Mouse (Mus musculus): ENCODE measurements at regions not wholly inside any gene's neighbourhood (a gene's known extent, or its start where the extent isn't known, plus 50 kb on each side); places are given as distances from the start of the nearest gene placed in this dataset.

- ATAC-seq (replicated peaks; ENCODE audit: low FRiP score, poor library complexity, severe bottlenecking), result no peak
Observed at GRCm38 (mm10) chr14:102925769-102926443, 56.5 kb downstream of the Kctd12 start.

DNA sequence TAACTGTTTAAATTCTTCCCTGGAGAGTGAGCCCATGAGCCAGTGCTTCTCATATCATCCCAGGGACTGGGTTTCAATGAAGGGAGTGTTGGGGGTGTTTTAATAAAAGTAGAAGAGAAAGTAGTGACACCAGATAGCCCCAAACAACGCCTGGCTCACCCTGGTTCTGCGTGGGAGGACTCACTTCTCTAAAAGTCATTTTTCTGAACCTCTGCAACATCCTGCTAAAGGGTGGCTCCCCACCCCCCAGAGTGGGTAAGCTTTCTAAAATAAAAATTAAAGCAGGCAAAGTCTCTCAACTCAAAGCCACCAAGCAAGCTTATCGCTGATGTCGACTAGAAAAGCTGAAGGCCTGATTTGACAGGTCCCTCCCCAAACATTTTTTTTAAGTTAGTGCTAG lies 57.8 kb downstream of the Kctd12 start:
- ATAC-seq (replicated peaks; ENCODE audit: low FRiP score, poor library complexity, severe bottlenecking), result no peak

- ATAC-seq (replicated peaks; ENCODE audit: low FRiP score, poor library complexity, severe bottlenecking), result no peak
Observed at GRCm38 (mm10) chr14:102922496-102922993, 59.9 kb downstream of the Kctd12 start.

GRCm38 (mm10) chr14:102920415-102920814 lies 62.0 kb downstream of the Kctd12 start:
- no peak for ATAC-seq (replicated peaks; ENCODE audit: low FRiP score, poor library complexity, severe bottlenecking)

DNA sequence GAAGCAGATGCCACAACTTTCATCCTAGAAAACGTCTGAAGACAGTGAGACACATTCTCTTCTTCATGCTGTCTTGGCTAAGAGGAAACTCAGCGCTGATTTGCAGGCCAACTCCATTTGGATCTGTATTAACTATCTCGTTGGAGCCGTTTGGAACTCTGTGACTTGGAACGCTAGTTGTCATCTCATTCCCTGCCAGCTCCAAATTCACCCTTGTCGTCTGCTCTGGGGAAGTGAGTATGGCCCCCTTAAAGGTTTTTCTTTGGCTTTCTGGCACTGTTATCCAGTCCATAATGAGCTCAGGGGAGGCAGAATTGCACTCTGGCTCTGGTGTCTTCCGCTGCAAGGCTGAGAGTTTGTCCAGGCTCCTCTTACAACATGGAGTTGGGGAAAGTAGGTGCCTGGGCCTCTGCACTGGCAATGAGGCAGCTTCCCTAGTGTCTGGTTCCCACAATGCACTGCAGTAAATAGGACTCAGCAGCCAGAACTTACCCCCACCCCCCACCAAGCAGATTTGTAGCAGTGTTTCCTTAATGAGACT lies 63.1 kb downstream of the Kctd12 start:
- ATAC-seq (replicated peaks; ENCODE audit: low FRiP score, poor library complexity, severe bottlenecking), result no peak

GRCm38 (mm10) chr14:102917929-102918328 lies 64.5 kb downstream of the Kctd12 start:
- ATAC-seq (replicated peaks; ENCODE audit: low FRiP score, poor library complexity, severe bottlenecking), result no peak

GRCm38 (mm10) chr14:102915918-102916317 lies 66.5 kb downstream of the Kctd12 start:
- ATAC-seq (replicated peaks; ENCODE audit: low FRiP score, poor library complexity, severe bottlenecking), result no peak

GRCm38 (mm10) chr14:102911582-102911981 lies 70.9 kb downstream of the Kctd12 start:
- no peak for ATAC-seq (replicated peaks; ENCODE audit: low FRiP score, poor library complexity, severe bottlenecking)

- no peak for ATAC-seq (replicated peaks; ENCODE audit: low FRiP score, poor library complexity, severe bottlenecking)
Observed at GRCm38 (mm10) chr14:102908990-102909389, 73.4 kb downstream of the Kctd12 start.

DNA sequence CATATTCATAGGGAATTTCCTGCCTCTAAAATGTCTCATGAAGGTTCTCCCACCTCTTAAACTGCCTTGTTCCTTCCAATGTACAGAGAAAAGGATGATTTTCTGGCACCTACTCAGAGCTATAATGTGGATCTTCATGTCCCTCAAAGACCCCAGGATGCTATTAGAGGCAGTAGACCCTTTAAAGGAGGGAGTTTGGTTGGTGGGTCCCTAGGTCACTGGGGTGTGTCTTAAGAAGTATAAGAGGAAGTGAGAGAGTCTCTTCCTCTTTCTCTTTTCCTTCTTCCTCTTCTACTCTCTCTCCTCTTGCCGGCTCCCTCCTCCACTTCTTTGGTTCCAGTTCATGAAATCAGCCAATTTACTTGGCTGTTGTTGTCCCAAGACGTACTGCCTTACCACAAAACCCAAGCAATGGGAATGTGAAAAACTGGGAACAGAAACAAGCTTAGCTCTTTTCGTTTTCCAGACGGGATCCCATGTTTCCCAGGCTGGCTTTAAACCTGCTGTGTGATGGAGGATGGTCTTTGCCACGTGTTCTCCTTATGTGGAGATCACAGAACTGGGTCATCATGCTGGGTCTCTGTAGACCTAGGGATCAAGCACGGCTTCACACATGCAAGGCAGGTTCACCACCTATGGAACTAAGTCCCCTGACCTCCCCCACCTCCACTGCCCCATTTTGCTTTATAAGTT lies 74.9 kb downstream of the Kctd12 start:
- ATAC-seq (replicated peaks; ENCODE audit: low FRiP score, poor library complexity, severe bottlenecking), result no peak

GRCm38 (mm10) chr14:102906826-102907225 lies 75.6 kb downstream of the Kctd12 start:
- ATAC-seq (replicated peaks; ENCODE audit: low FRiP score, poor library complexity, severe bottlenecking), result no peak

GRCm38 (mm10) chr14:102906286-102906685 lies 76.2 kb downstream of the Kctd12 start:
- no peak for ATAC-seq (replicated peaks; ENCODE audit: low FRiP score, poor library complexity, severe bottlenecking)

DNA sequence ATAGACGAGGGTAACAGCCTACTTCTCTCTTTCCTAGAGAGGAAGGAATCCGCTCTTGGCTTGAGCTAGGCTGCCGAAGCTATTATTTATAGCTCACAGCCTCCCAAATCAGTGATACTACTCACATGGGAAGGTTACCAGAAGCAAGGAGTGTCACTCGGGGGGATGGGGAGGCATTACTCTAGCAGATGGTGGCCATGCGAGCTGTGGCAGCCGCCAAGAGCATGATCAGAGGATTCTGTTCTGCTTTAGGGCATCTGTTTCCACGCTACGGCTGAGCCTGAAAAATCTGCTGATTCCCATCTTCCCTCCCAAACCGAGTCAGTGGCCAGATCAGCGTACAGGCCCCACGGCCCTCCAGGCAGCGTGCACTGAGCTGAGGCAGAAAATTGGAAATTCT lies 79.5 kb downstream of the Kctd12 start:
- no peak for ATAC-seq (replicated peaks; ENCODE audit: low FRiP score, poor library complexity, severe bottlenecking)

GRCm38 (mm10) chr14:102902236-102902635 lies 80.2 kb downstream of the Kctd12 start:
- no peak for ATAC-seq (replicated peaks; ENCODE audit: low FRiP score, poor library complexity, severe bottlenecking)

DNA sequence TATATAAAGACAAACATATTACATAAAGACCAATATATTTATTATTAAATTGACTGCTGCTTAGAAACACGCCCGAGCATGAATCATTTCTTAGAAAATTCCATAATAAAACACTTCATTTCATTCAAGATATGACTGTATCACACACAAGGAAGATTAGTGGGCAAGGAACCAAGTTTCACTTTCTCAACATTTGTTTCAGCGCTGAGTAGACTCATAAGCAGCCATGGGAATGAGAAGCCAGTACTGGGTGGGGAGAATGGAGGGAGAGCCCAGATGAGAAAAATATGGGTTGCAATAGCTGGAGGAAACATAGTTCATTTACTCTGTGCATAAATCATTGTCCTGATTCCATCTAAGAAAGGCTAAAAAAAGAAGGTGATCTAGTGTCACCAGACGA lies 84.0 kb downstream of the Kctd12 start:
- ATAC-seq (replicated peaks; ENCODE audit: low FRiP score, poor library complexity, severe bottlenecking), result no peak

DNA sequence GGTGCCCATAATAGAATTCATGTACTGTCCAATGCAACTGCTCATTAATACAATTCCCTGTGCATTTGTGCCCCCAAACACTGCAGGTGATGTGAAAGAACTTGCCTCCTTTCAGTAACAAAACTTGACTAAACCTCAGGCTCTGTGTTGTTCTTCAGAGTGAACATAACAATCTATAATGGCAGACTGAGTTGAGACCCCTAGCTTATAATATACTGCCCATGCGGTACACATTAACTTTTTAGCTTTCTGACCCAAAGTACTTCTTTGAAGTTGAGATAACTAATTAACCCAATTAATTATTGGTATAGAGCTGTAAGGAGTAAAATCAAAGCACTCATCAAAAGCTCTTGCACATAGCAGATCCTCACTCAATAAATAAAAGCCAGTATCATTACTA lies 85.4 kb downstream of the Kctd12 start:
- ATAC-seq (replicated peaks; ENCODE audit: low FRiP score, poor library complexity, severe bottlenecking), result no peak

DNA sequence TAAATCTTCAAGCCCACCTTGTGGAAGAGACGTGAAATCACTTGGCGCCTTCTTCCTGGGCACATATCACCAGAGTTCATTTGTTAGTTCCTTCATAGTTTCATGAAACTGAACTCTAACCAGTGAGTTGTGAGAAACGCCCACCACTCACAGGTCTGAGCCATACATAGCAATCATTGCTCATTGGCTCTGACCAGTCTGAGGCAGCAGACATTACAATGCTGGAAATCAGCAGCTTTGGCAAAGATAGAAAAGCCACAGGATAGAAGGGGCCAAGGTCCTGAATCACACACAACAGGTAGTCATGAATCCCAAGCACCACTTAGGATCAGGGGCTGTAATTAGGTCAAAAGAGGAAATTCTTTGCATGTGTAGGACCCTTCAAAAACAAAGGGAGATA lies 85.9 kb downstream of the Kctd12 start:
- no peak for ATAC-seq (replicated peaks; ENCODE audit: low FRiP score, poor library complexity, severe bottlenecking)

GRCm38 (mm10) chr14:102893241-102893640 lies 89.2 kb downstream of the Kctd12 start:
- no peak for ATAC-seq (replicated peaks; ENCODE audit: low FRiP score, poor library complexity, severe bottlenecking)

- ATAC-seq (replicated peaks; ENCODE audit: low FRiP score, poor library complexity, severe bottlenecking), result no peak
Observed at GRCm38 (mm10) chr14:102891552-102891951, 90.9 kb downstream of the Kctd12 start.

- ATAC-seq (replicated peaks; ENCODE audit: low FRiP score, poor library complexity, severe bottlenecking), result no peak
Observed at GRCm38 (mm10) chr14:102885240-102885598, 97.2 kb downstream of the Kctd12 start.

- ATAC-seq (replicated peaks; ENCODE audit: low FRiP score, poor library complexity, severe bottlenecking), result no peak
Observed at GRCm38 (mm10) chr14:102884539-102885239, 97.7 kb downstream of the Kctd12 start.

All from erythroid progenitor cell, adult 5-6 weeks (primary cell).